Mouse (Mus musculus): ENCODE measurements around the gene Col5a1. TPM values are rescaled to one million over a fixed set of nuclear protein-coding genes. Genes with fewer than 3 reads are reported as not detected.

The Col5a1 gene
- polyA plus RNA-seq, 1 experiment from 2014 or later: 10.9 TPM

DNA sequence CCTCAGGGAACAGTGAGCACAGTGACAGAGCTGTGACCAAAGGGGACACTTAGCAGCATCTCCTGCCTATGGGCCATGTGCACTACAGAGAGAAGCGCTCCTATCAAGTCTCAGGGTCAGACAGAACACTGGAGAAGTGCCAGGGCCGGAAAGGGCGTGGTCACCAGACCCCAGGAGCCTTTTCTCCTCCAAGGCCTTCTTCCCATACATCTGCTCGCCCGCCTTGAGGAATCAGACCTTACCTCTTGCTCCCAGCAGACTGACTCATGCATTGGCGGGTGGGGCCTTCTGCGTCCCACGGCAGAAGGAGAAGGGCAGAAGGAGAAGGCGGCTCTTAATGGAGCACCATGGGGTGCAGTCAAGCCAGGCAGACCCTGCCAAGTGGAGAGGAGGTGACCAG lies 145.6 kb downstream of the Col5a1 start:
- 48% methylated on average over 9 of the region's 9 CpGs for WGBS (ENCODE audit: insufficient replicate concordance)
- Histone ChIP-seq H3K9me3 (ENCODE audit: low read length) (no peaks in the 10 kb centered on the region), H3K36me3 (replicated peaks; ENCODE audit: insufficient read depth, low read length) (no peaks in the 10 kb centered on the region; the same call in 1 of the 2 replicates), H3K4me2 (ENCODE audit: low read depth, low read length) (peak overlapping the region; percentile 60), H3K9ac (replicated peaks) (peak overlapping the region; percentile 61; the same call in 1 of the 2 replicates), H3K27ac (ENCODE audit: low read depth) (peak overlapping the region; percentile 69), H3K4me3 (ENCODE audit: low read depth, low read length) (peak overlapping the region; percentile 46), H3K27me3 (ENCODE audit: insufficient read depth, low read length) (no peaks in the 10 kb centered on the region), H3K4me1 (ENCODE audit: insufficient read depth) (peaks cover 17% of the 10 kb centered on the region)
- no peak for TF ChIP-seq CTCF (IDR thresholded peaks at IDR 0.05; ENCODE audit: low read depth)
- no peak for TF ChIP-seq EP300 (IDR thresholded peaks at IDR 0.05; ENCODE audit: low read depth)
- DNase-seq (peak; percentile 61), ATAC-seq (peak; percentile 52)

DNA sequence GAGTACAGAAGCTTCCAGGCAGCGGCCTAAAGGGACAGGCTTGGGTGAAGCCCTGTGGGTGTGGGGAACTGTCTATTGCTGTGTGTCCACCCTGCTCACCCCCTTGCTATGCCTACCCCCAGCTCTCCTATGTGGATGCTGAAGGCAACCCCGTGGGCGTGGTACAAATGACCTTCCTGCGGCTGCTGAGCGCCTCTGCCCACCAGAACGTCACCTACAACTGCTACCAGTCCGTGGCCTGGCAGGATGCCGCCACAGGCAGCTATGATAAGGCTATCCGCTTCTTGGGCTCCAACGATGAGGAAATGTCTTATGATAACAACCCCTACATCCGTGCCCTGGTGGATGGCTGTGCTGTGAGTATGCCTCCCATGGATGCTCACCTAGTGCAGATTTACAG lies 146.2 kb downstream of the Col5a1 start:
- WGBS (ENCODE audit: insufficient replicate concordance): 51% methylated on average over 11 of the region's 11 CpGs
- peak; percentile 58 for DNase-seq
- peak overlapping the region; percentile 60 for H3K4me2 ChIP-seq (ENCODE audit: low read depth, low read length)

DNA sequence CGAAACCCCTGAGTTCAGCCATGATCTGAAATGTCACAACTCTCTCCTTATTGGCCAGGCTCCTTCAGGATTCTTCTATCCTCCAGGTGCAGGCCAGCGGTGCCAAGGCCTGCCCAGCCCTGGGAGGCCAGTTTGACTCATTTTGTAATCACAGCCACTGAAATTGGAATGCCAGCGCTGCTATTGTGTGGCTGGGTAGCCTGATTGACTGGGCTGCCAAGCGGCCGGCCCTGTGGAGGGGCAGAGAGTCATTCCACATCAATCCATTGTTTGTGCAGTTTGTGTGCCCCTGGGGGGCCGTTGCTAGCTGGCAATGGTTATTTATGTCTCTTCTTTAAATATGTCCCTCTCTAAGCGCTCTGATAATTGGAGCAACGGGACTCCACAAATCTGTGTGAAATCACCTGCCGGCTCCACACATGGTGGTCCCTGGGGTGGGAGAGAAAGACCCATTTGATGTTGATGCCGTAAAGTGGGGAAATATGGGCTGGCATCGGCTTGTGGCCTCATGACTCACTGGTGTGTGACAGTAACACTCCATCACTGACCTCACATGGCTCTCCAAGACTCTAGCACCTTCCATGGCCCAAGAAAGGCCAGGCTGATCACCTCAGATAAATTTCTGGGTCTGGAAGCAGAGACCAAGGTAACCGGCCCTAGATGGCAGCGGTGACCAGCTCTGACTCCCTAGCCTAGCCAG lies 147.9 kb downstream of the Col5a1 start:
- H3K4me2 ChIP-seq (ENCODE audit: low read depth, low read length): peak overlapping the region; percentile 60
- H3K4me3 ChIP-seq (ENCODE audit: low read depth, low read length): peak overlapping the region; percentile 46

More for the DNA sequence above, 146.2 kb downstream of the Col5a1 start:
- TF ChIP-seq CTCF (IDR thresholded peaks at IDR 0.05; ENCODE audit: low read depth): no peak
- TF ChIP-seq EP300 (IDR thresholded peaks at IDR 0.05; ENCODE audit: low read depth): peak; percentile 75
- Histone ChIP-seq H3K4me3 (ENCODE audit: low read depth, low read length) (peak overlapping the region; percentile 46), H3K27ac (ENCODE audit: low read depth) (peak overlapping the region; percentile 69), H3K27me3 (ENCODE audit: insufficient read depth, low read length) (no peaks in the 10 kb centered on the region), H3K9ac (replicated peaks) (peak overlapping the region; percentile 61), H3K4me1 (ENCODE audit: insufficient read depth) (peaks cover 17% of the 10 kb centered on the region), H3K9me3 (ENCODE audit: low read length) (no peaks in the 10 kb centered on the region), H3K36me3 (replicated peaks; ENCODE audit: insufficient read depth, low read length) (no peaks in the 10 kb centered on the region; the same call in 1 of the 2 replicates)
- peak; percentile 70 for ATAC-seq

DNA sequence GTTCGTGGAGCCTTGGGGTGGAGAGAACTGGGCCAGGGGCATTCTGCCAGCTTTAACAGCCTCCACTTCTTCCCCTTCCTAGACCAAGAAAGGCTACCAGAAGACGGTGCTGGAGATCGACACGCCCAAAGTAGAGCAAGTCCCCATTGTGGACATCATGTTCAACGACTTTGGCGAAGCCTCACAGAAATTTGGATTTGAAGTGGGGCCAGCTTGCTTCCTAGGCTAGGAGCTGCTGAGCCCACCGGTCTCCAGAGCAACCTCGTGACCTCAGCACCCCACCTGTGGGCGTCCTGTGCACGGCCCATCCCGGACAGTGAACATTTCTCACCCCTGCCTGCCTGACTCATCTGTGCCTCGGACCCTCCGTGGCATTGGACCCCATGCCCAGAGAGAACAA lies 150.6 kb downstream of the Col5a1 start:
- Histone ChIP-seq H3K36me3 (replicated peaks; ENCODE audit: insufficient read depth, low read length) (no peaks in the 10 kb centered on the region; the same call in 1 of the 2 replicates), H3K4me3 (ENCODE audit: low read depth, low read length) (no peak overlapping the region), H3K4me1 (ENCODE audit: insufficient read depth) (peaks cover 4% of the 10 kb centered on the region), H3K9me3 (ENCODE audit: low read length) (no peaks in the 10 kb centered on the region), H3K9ac (replicated peaks) (no peak overlapping the region), H3K27me3 (ENCODE audit: insufficient read depth, low read length) (no peaks in the 10 kb centered on the region), H3K4me2 (ENCODE audit: low read depth, low read length) (0 out of 2 replicates have a peak overlapping the region, but pooled peaks have one; percentile 13), H3K27ac (ENCODE audit: low read depth) (no peak overlapping the region)
- WGBS (ENCODE audit: insufficient replicate concordance): 86% methylated on average over 13 of the region's 13 CpGs
- ATAC-seq: no peak
- DNase-seq: no peak
- TF ChIP-seq EP300 (IDR thresholded peaks at IDR 0.05; ENCODE audit: low read depth): no peak
- TF ChIP-seq CTCF (IDR thresholded peaks at IDR 0.05; ENCODE audit: low read depth): no peak

More for the DNA sequence above, 147.9 kb downstream of the Col5a1 start:
- Histone ChIP-seq H3K9ac (replicated peaks) (peak overlapping the region; percentile 61), H3K9me3 (ENCODE audit: low read length) (no peaks in the 10 kb centered on the region), H3K36me3 (replicated peaks; ENCODE audit: insufficient read depth, low read length) (no peaks in the 10 kb centered on the region; the same call in 1 of the 2 replicates), H3K27me3 (ENCODE audit: insufficient read depth, low read length) (no peaks in the 10 kb centered on the region), H3K27ac (ENCODE audit: low read depth) (peak overlapping the region; percentile 34; the same call in 1 of the 2 replicates), H3K4me1 (ENCODE audit: insufficient read depth) (peaks cover 17% of the 10 kb centered on the region)
- 78% methylated on average over 13 of the region's 13 CpGs for WGBS (ENCODE audit: insufficient replicate concordance)
- no peak for ATAC-seq
- no peak; the same call in 1 of the 2 replicates for TF ChIP-seq CTCF (IDR thresholded peaks at IDR 0.05; ENCODE audit: low read depth)
- TF ChIP-seq EP300 (IDR thresholded peaks at IDR 0.05; ENCODE audit: low read depth): no peak
- DNase-seq: no peak

DNA sequence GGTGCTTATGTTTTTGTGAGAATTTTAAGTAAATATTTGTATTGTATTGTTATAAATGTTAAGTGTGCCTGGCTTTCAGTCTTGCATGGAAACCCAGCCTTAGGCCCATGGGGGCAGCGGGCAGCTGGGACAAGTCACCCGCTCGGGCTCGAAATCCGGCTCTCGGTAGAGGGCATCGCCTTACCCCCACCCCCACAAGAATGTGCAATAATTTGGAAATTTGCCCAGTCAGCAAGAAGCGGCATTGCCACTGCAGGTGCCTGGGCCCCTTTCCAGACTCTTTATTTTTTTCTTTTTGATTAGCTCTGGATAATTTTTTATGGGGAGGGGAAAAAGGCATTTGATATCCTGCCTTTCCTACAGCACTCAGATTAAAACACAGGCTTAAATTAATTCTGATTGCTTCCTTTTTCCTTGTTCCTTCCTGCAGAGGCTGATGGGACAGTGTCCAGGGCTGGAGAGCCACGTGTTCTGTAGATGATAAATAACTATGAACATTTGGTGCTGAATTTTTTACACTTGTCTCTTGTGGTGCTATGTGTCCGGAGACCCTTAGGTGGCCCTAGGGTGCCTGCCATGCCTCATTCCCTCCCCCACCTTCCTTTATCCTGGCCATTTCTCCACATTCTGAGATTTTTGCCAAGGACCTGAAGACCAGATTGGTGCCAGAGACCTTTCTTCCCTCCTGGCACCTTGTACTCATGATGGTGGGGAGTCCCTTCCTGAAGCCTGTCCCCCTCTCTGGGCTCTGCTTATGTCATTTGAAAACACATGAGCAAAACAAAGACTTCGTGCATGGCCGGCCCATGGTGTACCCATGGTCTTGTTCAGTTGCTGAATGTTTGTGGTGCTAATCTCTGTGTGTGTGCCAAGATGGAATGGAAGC lies 151.5 kb downstream of the Col5a1 start:
- no peaks in the 10 kb centered on the region for H3K4me1 ChIP-seq (ENCODE audit: insufficient read depth)
- no peak overlapping the region for H3K4me3 ChIP-seq (ENCODE audit: low read depth, low read length)
- no peak for ATAC-seq
- no peak overlapping the region for H3K9ac ChIP-seq (replicated peaks)
- no peak overlapping the region for H3K4me2 ChIP-seq (ENCODE audit: low read depth, low read length)
- no peaks in the 10 kb centered on the region for H3K27me3 ChIP-seq (ENCODE audit: insufficient read depth, low read length)
- no peak for TF ChIP-seq EP300 (IDR thresholded peaks at IDR 0.05; ENCODE audit: low read depth)
- TF ChIP-seq CTCF (IDR thresholded peaks at IDR 0.05; ENCODE audit: low read depth): no peak
- H3K36me3 ChIP-seq (replicated peaks; ENCODE audit: insufficient read depth, low read length): no peaks in the 10 kb centered on the region; the same call in 1 of the 2 replicates
- H3K27ac ChIP-seq (ENCODE audit: low read depth): no peak overlapping the region
- DNase-seq: no peak
- 77% methylated on average over 12 of the region's 12 CpGs for WGBS (ENCODE audit: insufficient replicate concordance)
- no peaks in the 10 kb centered on the region for H3K9me3 ChIP-seq (ENCODE audit: low read length)
